In genomic region chr5:71898214-71898613, GRCm38 (mm10) we compare ENCODE assay signal across 9 mouse cellular contexts.
"Had no signal": no experiment of that assay in that cellular context is flagged by ENCODE, and none has a peak within 500 bp of the region (broad histone marks: within the 10 kb centered on the region; RNA-seq: fewer than 3 reads in every experiment).

No protein-coding gene starts in this region.

- ATAC-seq: intestine, embryonic 15.5 days; midbrain, embryonic 16.5 days had no signal

- DNase-seq: kidney, adult 18-20 months; kidney, postnatal 14 days; layer of hippocampus, adult 9-11 months; layer of hippocampus, postnatal 36 days; lung, adult 18-20 months; thymus, adult 2 months; thymus, postnatal 25 days had no signal
